Mouse (Mus musculus) bone marrow, adult 2 months (tissue): ENCODE data around the gene Rbm33.

ENCODE experiments used
- CTCF ChIP-seq: fragments of 200-500 bp; IDR thresholded peaks from 2 replicates; pipeline ENCODE4 v1.5.1; 2011; ENCODE audit warnings: low read length, control low read depth; ENCODE audit not compliant: control insufficient read depth, insufficient read depth
- POLR2A ChIP-seq: fragments of 200-500 bp; IDR thresholded peaks from 2 replicates; pipeline ENCODE4 v1.6.1; 2011; ENCODE audit warnings: low read depth, mild to moderate bottlenecking, control low read depth, low read length, borderline replicate concordance; ENCODE audit not compliant: control insufficient read depth

DNA sequence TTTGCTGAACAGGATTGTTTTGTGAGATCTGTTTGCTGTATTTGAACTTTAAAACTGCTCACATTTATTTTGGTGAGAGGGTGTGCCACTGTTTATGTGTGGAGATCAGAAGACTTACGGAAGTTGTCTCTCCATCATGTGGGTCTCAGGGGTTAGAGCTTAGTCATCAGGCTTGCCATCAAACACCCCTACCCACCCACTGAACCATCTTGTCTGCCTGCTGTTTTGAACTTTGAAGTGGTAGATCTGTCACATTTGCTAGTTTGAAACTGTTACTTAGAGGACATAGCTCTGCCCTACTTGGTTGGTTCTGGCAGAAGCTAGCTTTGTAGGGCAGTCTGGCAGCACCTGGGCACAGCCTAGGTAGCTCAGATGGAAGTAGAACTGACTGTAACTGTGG, 85.8 kb downstream of the Rbm33 start:
- TF ChIP-seq CTCF (no peak), POLR2A (no peak)
